Mouse (Mus musculus): ENCODE data around the gene Rsu1.

Gene Rsu1

DNA sequence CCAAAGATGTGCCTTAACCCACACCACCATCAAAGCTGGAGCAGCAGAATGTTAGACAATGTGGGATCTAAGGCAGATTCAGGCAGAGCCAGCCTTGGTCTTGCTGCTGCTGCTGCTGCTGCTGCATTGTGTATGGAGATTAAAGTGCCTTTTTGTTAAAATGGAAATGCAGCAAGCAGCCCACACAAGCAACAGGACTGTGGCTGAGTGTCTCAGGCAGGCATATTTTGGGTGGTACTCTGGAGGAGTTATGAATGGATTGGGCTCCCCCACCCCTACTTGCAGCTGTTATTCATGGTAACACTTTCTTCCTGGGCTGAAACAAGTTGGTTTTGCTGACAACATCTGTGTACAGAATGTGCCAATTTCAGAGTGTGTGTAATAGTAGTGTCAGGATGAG is 199.0 kb downstream of the Rsu1 start:
- DNase-seq (ENCODE audit: low spot score in 2 of 2) = no peak

DNA sequence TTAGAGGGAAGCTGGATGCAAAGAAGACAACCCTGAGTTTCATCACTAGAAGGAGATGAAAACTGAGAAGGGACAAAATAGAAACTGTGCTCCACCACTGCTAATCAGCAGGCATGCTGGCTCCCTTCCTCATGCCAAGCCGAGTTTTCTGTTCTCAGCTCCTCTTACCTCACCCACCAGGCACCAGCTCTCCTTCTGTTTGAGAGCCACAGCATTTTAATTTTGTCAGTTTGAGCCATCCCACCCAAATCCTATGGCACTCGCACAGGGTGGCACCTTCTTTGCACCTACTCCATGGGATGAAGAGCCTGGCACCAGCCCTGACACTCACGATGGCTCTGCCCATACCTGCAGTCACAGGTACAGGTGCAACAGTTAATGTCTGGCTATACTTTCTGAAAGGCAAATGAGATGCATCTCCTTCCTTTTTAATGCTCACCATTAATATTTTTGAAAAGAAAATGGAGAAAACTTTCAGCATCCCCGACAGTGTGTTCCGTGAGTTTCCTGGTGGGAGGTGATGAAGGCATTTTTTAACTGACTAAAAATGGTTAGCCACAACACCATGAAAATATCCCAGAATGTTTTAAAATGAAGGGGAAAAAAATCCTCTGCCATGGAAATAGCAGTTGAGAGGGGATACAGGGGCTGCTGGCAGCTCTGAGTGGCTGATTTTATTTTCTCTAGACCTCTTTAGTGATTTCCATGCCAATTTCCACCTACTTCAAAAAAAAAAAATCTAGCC is 210.6 kb downstream of the Rsu1 start:
- no peak for DNase-seq (ENCODE audit: low spot score in 2 of 2)

DNA sequence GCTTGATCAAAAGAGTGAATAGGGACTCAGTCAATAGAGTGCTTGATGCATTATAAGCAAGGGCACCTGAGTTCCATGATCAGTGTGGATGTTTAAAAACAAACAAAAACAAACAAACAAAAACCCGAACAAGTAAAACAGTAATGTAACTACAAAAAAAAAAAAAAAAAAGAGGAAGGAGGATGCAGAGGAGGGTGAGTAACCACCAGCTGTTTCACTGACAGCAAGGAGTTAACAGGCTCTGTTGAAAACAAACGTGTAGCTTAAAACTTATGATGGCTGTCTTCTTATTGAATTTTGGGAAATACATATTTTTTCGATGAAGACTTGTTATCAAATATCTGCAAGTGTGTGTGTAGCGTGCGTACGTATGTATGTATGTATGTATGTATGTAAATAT is 222.6 kb downstream of the Rsu1 start:
- DNase-seq (ENCODE audit: low spot score in 2 of 2) = no peak

DNA sequence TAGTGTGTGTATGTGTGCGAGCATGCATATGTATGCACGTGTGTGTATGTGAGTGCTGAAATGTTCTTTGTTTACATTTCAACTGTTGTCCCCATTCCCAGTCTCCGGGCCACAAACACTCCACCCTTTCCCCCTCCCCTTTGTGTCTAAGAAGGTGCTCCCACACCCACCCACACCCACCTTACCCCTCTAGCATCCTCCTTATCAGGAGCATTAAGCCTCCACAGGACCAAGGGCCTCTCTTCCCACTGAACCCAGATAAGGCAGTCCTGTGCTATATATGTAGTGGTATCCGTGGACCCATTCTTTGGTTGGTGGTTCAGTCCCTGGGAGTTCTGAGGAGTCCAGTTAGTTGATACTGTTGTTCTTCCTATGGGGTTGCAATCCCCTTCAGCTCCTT is 226.7 kb downstream of the Rsu1 start:
- no peak for DNase-seq (ENCODE audit: low spot score in 2 of 2)

DNA sequence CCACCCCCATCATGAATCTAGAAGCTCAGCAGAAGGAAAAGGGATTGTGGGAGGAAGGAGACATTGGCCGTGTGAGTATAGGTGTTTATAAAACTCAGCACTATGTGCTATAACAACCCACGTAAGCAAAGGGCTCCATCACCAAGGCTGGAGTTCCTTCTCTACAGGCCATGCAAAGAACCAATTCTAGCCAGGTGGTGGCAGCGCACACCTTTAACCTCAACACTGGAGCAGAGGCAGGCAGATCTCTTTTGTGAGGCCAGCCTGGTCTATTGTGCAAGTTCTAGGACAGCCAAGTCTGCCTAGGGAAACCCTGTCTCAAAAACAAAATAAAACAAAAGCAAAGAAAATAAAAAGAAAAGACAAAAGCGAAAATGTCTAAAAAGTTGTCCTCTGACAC is 231.4 kb downstream of the Rsu1 start:
- DNase-seq (ENCODE audit: low spot score in 2 of 2) = no peak

DNA sequence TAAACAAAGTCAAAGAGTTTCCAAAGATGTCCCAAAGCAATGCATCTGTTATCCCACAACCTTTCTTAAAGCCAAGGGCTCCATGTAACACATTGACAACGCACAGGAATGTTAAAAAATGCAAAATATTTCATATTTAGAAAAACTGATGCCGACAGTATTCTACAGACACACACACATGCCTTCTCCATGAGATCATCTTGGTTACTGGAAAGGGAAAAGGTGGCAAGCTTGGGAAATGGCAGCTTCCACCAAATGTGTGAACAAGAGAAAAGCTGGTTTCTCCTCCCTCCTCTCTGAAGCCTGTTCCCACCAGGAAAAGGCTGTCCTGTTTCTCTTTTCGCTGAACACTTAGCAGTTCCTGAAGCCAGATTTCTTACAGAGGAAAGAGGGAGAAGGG is 232.4 kb downstream of the Rsu1 start:
- no peak for DNase-seq (ENCODE audit: low spot score in 2 of 2)

Measured in heart, adult 9 months (tissue).